ENCODE assay signal across 10 mouse cellular contexts in genomic region chr3:38042614-38043013, GRCm38 (mm10).
DNase-seq lines count a peak whose midpoint lies in the region; ATAC-seq lines count a peak whose summit lies in the region.
"Had no signal": no experiment of that assay in that cellular context is flagged by ENCODE, and none has a peak within 500 bp of the region (broad histone marks: within the 10 kb centered on the region; RNA-seq: fewer than 3 reads in every experiment).

No protein-coding gene starts in this region.

- no peak overlapping the region for H3K27ac ChIP-seq in kidney, embryonic 16.5 days (ENCODE audit: low read length)
- H3K27ac ChIP-seq: neural tube, embryonic 13.5 days had no signal

- H3K4me1 ChIP-seq in kidney, embryonic 16.5 days (ENCODE audit: insufficient read depth, low read length): peaks cover 20% of the 10 kb centered on the region

- H3K9me3 ChIP-seq in kidney, embryonic 16.5 days (ENCODE audit: low read length): no peaks in the 10 kb centered on the region
- H3K9me3 ChIP-seq: neural tube, embryonic 13.5 days had no signal

- no peaks in the 10 kb centered on the region; the same call in 1 of the 2 replicates for H3K27me3 ChIP-seq in kidney, embryonic 16.5 days (ENCODE audit: insufficient read depth, low read length)
- H3K27me3 ChIP-seq: neural tube, embryonic 13.5 days had no signal

- H3K4me2 ChIP-seq in kidney, embryonic 16.5 days (replicated peaks; ENCODE audit: low read depth, low read length): no peak overlapping the region
- H3K4me2 ChIP-seq: neural tube, embryonic 13.5 days had no signal

- H3K4me3 ChIP-seq in kidney, embryonic 16.5 days (ENCODE audit: low read length): no peak overlapping the region
- H3K4me3 ChIP-seq: neural tube, embryonic 13.5 days had no signal

- H3K9ac ChIP-seq in kidney, embryonic 16.5 days (replicated peaks; ENCODE audit: low read length): no peak overlapping the region
- H3K9ac ChIP-seq: neural tube, embryonic 13.5 days had no signal

- peak; percentile 66; the same call in 1 of the 2 replicates for ATAC-seq in kidney, embryonic 16.5 days (ENCODE audit: low FRiP score, low TSS enrichment)
- no peak for ATAC-seq in frontal cortex, adult (ENCODE audit: low TSS enrichment)

- DNase-seq in heart, adult 11 months: peak; percentile 87
- DNase-seq in heart, adult 9 months (ENCODE audit: low spot score in 2 of 2): no peak
- peak; percentile 95 for DNase-seq in 3T3-L1 (ENCODE audit: low read depth, low spot score)
- DNase-seq in embryo, embryonic 9.5 days (ENCODE audit: extremely low spot score): peak; percentile 63
- DNase-seq in B cell, adult 2 months: no peak
- DNase-seq in testis, postnatal 14 days (ENCODE audit: low spot score): no peak
- DNase-seq: cerebellum, adult 11-12 months had no signal

- H3K36me3 ChIP-seq in kidney, embryonic 16.5 days (ENCODE audit: insufficient read depth, low read length): no peaks in the 10 kb centered on the region
- H3K36me3 ChIP-seq: neural tube, embryonic 13.5 days had no signal

- WGBS in kidney, embryonic 16.5 days: 36% methylated on average over 6 of the region's 6 CpGs

Comparison
In these comparisons a context has a peak if more than half of its experiments do, and no peak if none do; other contexts are left out.
1. DNase-seq: peak in heart, adult 11 months (single experiment), 3T3-L1 (single experiment) and embryo, embryonic 9.5 days (single experiment); none in heart, adult 9 months (0 of 2), B cell, adult 2 months (0 of 2) and testis, postnatal 14 days (single experiment).